8 mouse cellular contexts compared by ENCODE assay signal in genomic region chr19:6335458-6335827, GRCm38 (mm10). TPM values are rescaled to one million over a fixed set of nuclear protein-coding genes. Genes with fewer than 3 reads are reported as not detected.
A peak's percentile ranks its signal among the peaks of the same experiment; 100 is the strongest.
DNase-seq lines count a peak whose midpoint lies in the region; ATAC-seq lines count a peak whose summit lies in the region.

No protein-coding gene starts in this region.

- H3K9me3 ChIP-seq in forebrain, embryonic 14.5 days (replicated peaks; ENCODE audit: control insufficient read depth, low read length), result no peaks in the 10 kb centered on the region
- H3K9me3 ChIP-seq in kidney, embryonic 16.5 days (ENCODE audit: low read length), result no peaks in the 10 kb centered on the region
- H3K9me3 ChIP-seq in midbrain, embryonic 15.5 days, result no peaks in the 10 kb centered on the region

- ATAC-seq in forebrain, embryonic 14.5 days, result no peak
- ATAC-seq in kidney, embryonic 16.5 days (ENCODE audit: low FRiP score, low TSS enrichment), result peak; percentile 3; the same call in 1 of the 2 replicates
- no peak for ATAC-seq in midbrain, embryonic 15.5 days (replicated peaks)

- DNase-seq in kidney, adult 11 months, result peak; percentile 45
- DNase-seq in kidney, adult 8-10 months, result no peak
- peak; percentile 35 for DNase-seq in ZHBTc4 (ENCODE audit: low read depth, low spot score)
- no peak for DNase-seq in forebrain, embryonic 14.5 days (ENCODE audit: low spot score)
- no peak for DNase-seq in left cerebral cortex, postnatal 14 days (ENCODE audit: low spot score in 2 of 2)
- no peak for DNase-seq in layer of hippocampus, postnatal 25 days (ENCODE audit: extremely low spot score in 1 of 2, low spot score in 1 of 2)

- peak overlapping the region; percentile 98 for H3K4me2 ChIP-seq in forebrain, embryonic 14.5 days (ENCODE audit: low read length)
- H3K4me2 ChIP-seq in kidney, embryonic 16.5 days (replicated peaks; ENCODE audit: low read depth, low read length), result peak overlapping the region; percentile 94
- peak overlapping the region; percentile 91 for H3K4me2 ChIP-seq in midbrain, embryonic 15.5 days

- intact Hi-C loops in left cerebral cortex, postnatal 14 days (cut with DNase I), result loop anchor here (10.0 kb wide), 1 partner anchor 251 kb away; the partner anchor contains the start of genes Cdca5, Gm28374, Tmem262 and Zfpl1

- H3K27me3 ChIP-seq in forebrain, embryonic 14.5 days (replicated peaks; ENCODE audit: control insufficient read depth, insufficient read depth, low read length), result no peaks in the 10 kb centered on the region
- no peaks in the 10 kb centered on the region for H3K27me3 ChIP-seq in kidney, embryonic 16.5 days (ENCODE audit: insufficient read depth, low read length)
- H3K27me3 ChIP-seq in midbrain, embryonic 15.5 days (replicated peaks), result 0 out of 2 replicates have a peak, but pooled peaks cover 3% of the 10 kb centered on the region

- H3K9ac ChIP-seq in forebrain, embryonic 14.5 days (ENCODE audit: low read length), result peak overlapping the region; percentile 83
- H3K9ac ChIP-seq in kidney, embryonic 16.5 days (replicated peaks; ENCODE audit: low read length), result peak overlapping the region; percentile 85
- H3K9ac ChIP-seq in midbrain, embryonic 15.5 days, result peak overlapping the region; percentile 76

- peaks cover 15% of the 10 kb centered on the region for H3K4me1 ChIP-seq in forebrain, embryonic 14.5 days (ENCODE audit: control insufficient read depth, insufficient read depth, low read length)
- H3K4me1 ChIP-seq in kidney, embryonic 16.5 days (ENCODE audit: insufficient read depth, low read length), result peaks cover 45% of the 10 kb centered on the region
- H3K4me1 ChIP-seq in midbrain, embryonic 15.5 days, result peaks cover 32% of the 10 kb centered on the region

- 1% methylated on average over 25 of the region's 25 CpGs for WGBS in forebrain, embryonic 14.5 days
- WGBS in kidney, embryonic 16.5 days, result under 1% methylated on average over 23 of the region's 25 CpGs
- WGBS in midbrain, embryonic 15.5 days, result under 1% methylated on average over 25 of the region's 25 CpGs

- H3K4me3 ChIP-seq in forebrain, embryonic 14.5 days (ENCODE audit: low read depth, low read length), result peak overlapping the region; percentile 83
- H3K4me3 ChIP-seq in kidney, embryonic 16.5 days (ENCODE audit: low read length), result peak overlapping the region; percentile 87
- H3K4me3 ChIP-seq in midbrain, embryonic 15.5 days, result peak overlapping the region; percentile 72

- H3K36me3 ChIP-seq in forebrain, embryonic 14.5 days (ENCODE audit: control insufficient read depth, insufficient read depth, low read length), result peaks cover 35% of the 10 kb centered on the region
- H3K36me3 ChIP-seq in kidney, embryonic 16.5 days (ENCODE audit: insufficient read depth, low read length), result peaks cover 32% of the 10 kb centered on the region
- H3K36me3 ChIP-seq in midbrain, embryonic 15.5 days (replicated peaks), result peaks cover 33% of the 10 kb centered on the region

- peak overlapping the region; percentile 40 for H3K27ac ChIP-seq in forebrain, embryonic 14.5 days (ENCODE audit: low read depth, low read length)
- H3K27ac ChIP-seq in kidney, embryonic 16.5 days (ENCODE audit: low read length), result peak overlapping the region; percentile 70
- H3K27ac ChIP-seq in midbrain, embryonic 15.5 days, result peak overlapping the region; percentile 83

RNA-seq across cellular contexts. Expression of gene Men1, which starts 0.7 kb away (rescaled TPM):
- polyA plus RNA-seq in forebrain, embryonic 14.5 days (2014; fragmentation: Nextera tagmentation; extraction: Ambion mirVana), result 47.7 and 61.6 TPM in 2 replicates
- polyA plus RNA-seq in kidney, embryonic 16.5 days (2015; fragmentation: Nextera tagmentation; extraction: Ambion mirVana), result 93.0 and 96.2 TPM in 2 replicates
- 79.8 and 85.6 TPM in 2 replicates for polyA plus RNA-seq in midbrain, embryonic 15.5 days (2015; fragmentation: Nextera tagmentation; extraction: Ambion mirVana)
- total RNA-seq in left cerebral cortex, postnatal 14 days (2021), result 10 to 100 TPM; 64.9 to 70.7 TPM
- 10 to 100 TPM; 63.3 to 64.8 TPM for total RNA-seq in layer of hippocampus, postnatal 25 days (2021)

RNA-seq across cellular contexts. Expression of gene Map4k2, which starts 5.5 kb away (rescaled TPM):
- 6.2 and 11.2 TPM in 2 replicates for polyA plus RNA-seq in forebrain, embryonic 14.5 days (2014; fragmentation: Nextera tagmentation; extraction: Ambion mirVana)
- polyA plus RNA-seq in kidney, embryonic 16.5 days (2015; fragmentation: Nextera tagmentation; extraction: Ambion mirVana), result 25.9 and 28.7 TPM in 2 replicates
- 20.0 and 21.7 TPM in 2 replicates for polyA plus RNA-seq in midbrain, embryonic 15.5 days (2015; fragmentation: Nextera tagmentation; extraction: Ambion mirVana)
- total RNA-seq in left cerebral cortex, postnatal 14 days (2021), result 10 to 100 TPM; 60.0 to 75.9 TPM
- total RNA-seq in layer of hippocampus, postnatal 25 days (2021), result 10 to 100 TPM; 66.3 to 78.4 TPM

RNA-seq across cellular contexts. Expression of gene Sf1, which starts 28.0 kb away (rescaled TPM):
- polyA plus RNA-seq in forebrain, embryonic 14.5 days (2014; fragmentation: Nextera tagmentation; extraction: Ambion mirVana), result 90.4 and 115 TPM in 2 replicates
- polyA plus RNA-seq in kidney, embryonic 16.5 days (2015; fragmentation: Nextera tagmentation; extraction: Ambion mirVana), result 132 and 150 TPM in 2 replicates
- 112 and 119 TPM in 2 replicates for polyA plus RNA-seq in midbrain, embryonic 15.5 days (2015; fragmentation: Nextera tagmentation; extraction: Ambion mirVana)
- total RNA-seq in left cerebral cortex, postnatal 14 days (2021), result 100 to 1,000 TPM; 185 to 186 TPM
- 100 to 1,000 TPM; 180 to 215 TPM for total RNA-seq in layer of hippocampus, postnatal 25 days (2021)

RNA-seq across cellular contexts. Expression of gene Cdc42bpg, which starts 29.2 kb away (rescaled TPM):
- polyA plus RNA-seq in forebrain, embryonic 14.5 days (2014; fragmentation: Nextera tagmentation; extraction: Ambion mirVana), result 0.61 and 0.72 TPM in 2 replicates
- polyA plus RNA-seq in kidney, embryonic 16.5 days (2015; fragmentation: Nextera tagmentation; extraction: Ambion mirVana), result 0.80 and 1.5 TPM in 2 replicates
- 0.40 and 0.47 TPM in 2 replicates for polyA plus RNA-seq in midbrain, embryonic 15.5 days (2015; fragmentation: Nextera tagmentation; extraction: Ambion mirVana)
- total RNA-seq in left cerebral cortex, postnatal 14 days (2021), result 1 to 10 TPM; 2.7 to 3.1 TPM
- total RNA-seq in layer of hippocampus, postnatal 25 days (2021), result 1 to 10 TPM; 3.9 to 4.6 TPM

RNA-seq across cellular contexts. Expression of gene Pygm, which starts 48.8 kb away (rescaled TPM):
- polyA plus RNA-seq in forebrain, embryonic 14.5 days (2014; fragmentation: Nextera tagmentation; extraction: Ambion mirVana), result 1.3 and 3.0 TPM in 2 replicates
- polyA plus RNA-seq in kidney, embryonic 16.5 days (2015; fragmentation: Nextera tagmentation; extraction: Ambion mirVana), result 36.2 and 38.3 TPM in 2 replicates
- 5.9 and 9.5 TPM in 2 replicates for polyA plus RNA-seq in midbrain, embryonic 15.5 days (2015; fragmentation: Nextera tagmentation; extraction: Ambion mirVana)
- total RNA-seq in left cerebral cortex, postnatal 14 days (2021), result 10 to 100 TPM; 20.6 to 31.9 TPM
- 10 to 100 TPM; 26.6 to 32.3 TPM for total RNA-seq in layer of hippocampus, postnatal 25 days (2021)

Comparison
In these comparisons a context has a peak if more than half of its experiments do, and no peak if none do; other contexts are left out.
1. DNase-seq: peak in kidney, adult 11 months (single experiment) and ZHBTc4 (single experiment); none in kidney, adult 8-10 months (0 of 2), forebrain, embryonic 14.5 days (single experiment), left cerebral cortex, postnatal 14 days (0 of 2) and layer of hippocampus, postnatal 25 days (0 of 2).
2. Peak in every context shown above with its lines, with median percentiles within 50 percentile points of each other: H3K27ac ChIP-seq, H3K4me2 ChIP-seq, H3K4me3 ChIP-seq and H3K9ac ChIP-seq.